Mouse (Mus musculus) cerebellum, adult 18-20 months (tissue): ENCODE measurements around the gene Chrd.

ENCODE experiments used
- DNase-seq, 2 experiments: peaks; one replicate each; pipeline ENCODE4 v3.0.0; 2021

Chrd gene

GRCm38 (mm10) chr16:20735651-20736050 lies 2.7 kb downstream of the Chrd start:
- no peak for DNase-seq

GRCm38 (mm10) chr16:20736168-20736567 lies 3.2 kb downstream of the Chrd start:
- no peak for DNase-seq

- DNase-seq = no peak
Observed at GRCm38 (mm10) chr16:20736823-20737222, 3.9 kb downstream of the Chrd start.

- DNase-seq = no peak
Observed at GRCm38 (mm10) chr16:20739845-20740244, 6.9 kb downstream of the Chrd start.

- DNase-seq = no peak
Observed at GRCm38 (mm10) chr16:20746641-20747040, 13.7 kb downstream of the Chrd start.

- DNase-seq = no peak
Observed at GRCm38 (mm10) chr16:20750518-20750917, 17.6 kb downstream of the Chrd start.

GRCm38 (mm10) chr16:20756052-20756451 lies 23.1 kb downstream of the Chrd start:
- DNase-seq = no peak

- DNase-seq = no peak
Observed at GRCm38 (mm10) chr16:20757385-20757784, 24.5 kb downstream of the Chrd start.

GRCm38 (mm10) chr16:20761681-20762080 lies 28.8 kb downstream of the Chrd start:
- peak; percentile 77 to 80 for DNase-seq

- DNase-seq = peak; percentile 25 to 56
Observed at GRCm38 (mm10) chr16:20765244-20765643, 32.3 kb downstream of the Chrd start.

- DNase-seq = peak; percentile 46 to 61
Observed at GRCm38 (mm10) chr16:20775021-20775420, 42.1 kb downstream of the Chrd start.

- DNase-seq = peak; percentile 34 to 46
Observed at GRCm38 (mm10) chr16:20779846-20780245, 46.9 kb downstream of the Chrd start.

- no peak for DNase-seq
Observed at GRCm38 (mm10) chr16:20781101-20781630, 48.2 kb downstream of the Chrd start.

GRCm38 (mm10) chr16:20783891-20784290 lies 51.0 kb downstream of the Chrd start:
- DNase-seq = no peak

GRCm38 (mm10) chr16:20784754-20785153 lies 51.8 kb downstream of the Chrd start:
- DNase-seq = no peak

GRCm38 (mm10) chr16:20786556-20786955 lies 53.6 kb downstream of the Chrd start:
- no peak for DNase-seq

- DNase-seq = no peak
Observed at GRCm38 (mm10) chr16:20791803-20792202, 58.9 kb downstream of the Chrd start.
